Mouse (Mus musculus) forebrain, postnatal 0 days (tissue): ENCODE results near the gene Washc1. TPM values are rescaled to one million over a fixed set of nuclear protein-coding genes. Genes with fewer than 3 reads are reported as not detected.

ENCODE experiments used
- ATAC-seq: fragments of 200-750 bp; cut with Nextera tagmentation; 2 replicates; pipeline ENCODE4 v1.8.0; 2017; ENCODE audit warnings: mild to moderate bottlenecking, moderate library complexity
- DNase-seq: peaks from one replicate; pipeline ENCODE4 v3.0.0-alpha.2; 2015
- H3K27ac ChIP-seq: fragments of 300-500 bp; sonication (generic); 2 replicates; pipeline ENCODE4 v1.5.1; 2014; ENCODE audit warnings: low read depth, mild to moderate bottlenecking, antibody characterized with exemption, low read length, moderate library complexity, mixed read lengths
- H3K27me3 ChIP-seq: fragments of 300-500 bp; sonication (generic); 2 replicates; pipeline ENCODE4 v1.6.1; 2014; ENCODE audit warnings: mild to moderate bottlenecking, low read length, mixed read lengths; ENCODE audit not compliant: insufficient read depth
- H3K36me3 ChIP-seq: fragments of 300-500 bp; sonication (generic); 2 replicates; pipeline ENCODE4 v1.6.1; 2014; ENCODE audit warnings: mild to moderate bottlenecking, moderate library complexity; ENCODE audit not compliant: insufficient read depth
- H3K4me1 ChIP-seq: fragments of 300-500 bp; sonication (generic); 2 replicates; pipeline ENCODE4 v1.6.1; 2014; ENCODE audit warnings: antibody characterized with exemption; ENCODE audit not compliant: insufficient read depth
- H3K4me2 ChIP-seq: fragments of 300-500 bp; sonication (generic); 2 replicates; pipeline ENCODE4 v1.6.1; 2014; ENCODE audit warnings: low read depth, mild to moderate bottlenecking, moderate library complexity
- H3K4me3 ChIP-seq: fragments of 300-500 bp; sonication (generic); 2 replicates; pipeline ENCODE4 v1.5.1; 2014; ENCODE audit warnings: low read depth, low read length, mixed read lengths
- H3K9ac ChIP-seq: fragments of 300-500 bp; sonication (generic); 2 replicates; pipeline ENCODE4 v1.6.1; 2014; ENCODE audit warnings: mild to moderate bottlenecking
- H3K9me3 ChIP-seq: fragments of 300-500 bp; sonication (generic); 2 replicates; pipeline ENCODE4 v1.6.1; 2016; ENCODE audit warnings: low read length
- CTCF ChIP-seq: sonication (generic); IDR thresholded peaks from 2 replicates; pipeline ENCODE4 v1.5.1; 2016; ENCODE audit warnings: antibody characterized with exemption, control low read depth, low read depth
- WGBS: fragments of 180-500 bp; shearing (Covaris S2); extraction: QIAGEN DNeasy Blood & Tissue Kit; methylation state at CpG from one replicate; pipeline ENCODE4 v1.1.7; 2014; 5-methylcytosine and 5-hydroxymethylcytosine counted together
- polyA plus RNA-seq: library from polyadenylated mRNA; unstranded; fragments of >200 nt; fragmentation: Nextera tagmentation; extraction: Ambion mirVana; gene quantifications from 2 replicates; pipeline ENCODE4 v1.2.1, GENCODE M21; 2015
- total RNA-seq: library from RNA; depleted of rRNA; stranded (reverse); fragments of >200 nt; gene quantifications from 2 replicates; pipeline ENCODE4 v1.2.3, GENCODE M21; 2014

The Washc1 gene
- total and polyA plus RNA-seq, 2 experiments from 2014 or later, result 42.0 to 54.6 TPM

DNA sequence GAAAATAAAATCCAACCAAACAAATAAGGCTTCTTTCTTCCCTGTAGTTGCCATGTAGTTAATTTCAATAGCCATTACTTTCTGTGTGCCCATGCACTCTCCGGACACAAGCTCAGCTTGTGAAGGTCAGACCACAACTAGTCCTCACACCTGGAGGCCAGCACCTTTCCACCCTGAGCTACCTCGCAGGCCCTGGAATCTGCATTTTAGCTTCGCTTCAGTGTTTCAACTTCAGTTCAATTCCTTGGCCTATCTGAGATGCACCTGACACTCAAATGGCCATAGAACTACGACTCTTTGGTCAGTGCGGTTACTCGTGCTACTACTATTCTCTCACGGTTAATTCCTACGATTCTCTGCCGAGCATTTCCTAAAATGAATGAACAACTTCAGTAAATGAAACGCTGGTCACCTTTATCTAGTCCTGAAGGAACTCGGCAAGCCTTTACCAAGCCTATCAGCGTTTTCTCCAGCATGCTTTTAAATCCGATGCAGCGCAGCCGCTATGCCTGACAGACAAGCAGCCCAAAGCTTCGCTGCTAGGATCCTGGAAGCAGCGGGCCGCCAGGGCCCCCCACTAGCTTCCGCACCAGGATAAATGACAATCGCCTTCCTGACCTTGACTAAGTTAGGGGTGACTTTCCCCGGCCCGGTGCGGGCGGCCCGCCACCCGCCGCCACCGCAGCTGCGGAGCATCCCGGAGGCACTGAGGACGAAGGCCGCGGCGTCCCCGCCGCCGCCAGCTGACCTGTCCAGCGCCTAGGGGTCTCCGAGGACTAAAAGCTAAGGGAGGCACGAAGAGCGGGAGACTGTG lies 10.6 kb upstream of the Washc1 start:
- H3K4me3 ChIP-seq, result peak overlapping the region; percentile 79
- peak; percentile 38 for ATAC-seq
- 2% methylated on average over 40 of the region's 41 CpGs for WGBS
- no peaks in the 10 kb centered on the region for H3K9me3 ChIP-seq
- TF ChIP-seq CTCF, result no peak
- H3K9ac ChIP-seq, result peak overlapping the region; percentile 97
- no peak for DNase-seq
- H3K4me2 ChIP-seq, result peak overlapping the region; percentile 91
- no peaks in the 10 kb centered on the region for H3K36me3 ChIP-seq
- H3K27ac ChIP-seq, result peak overlapping the region; percentile 92
- H3K4me1 ChIP-seq, result peaks cover 4% of the 10 kb centered on the region; the same call in 1 of the 2 replicates
- H3K27me3 ChIP-seq, result no peaks in the 10 kb centered on the region

DNA sequence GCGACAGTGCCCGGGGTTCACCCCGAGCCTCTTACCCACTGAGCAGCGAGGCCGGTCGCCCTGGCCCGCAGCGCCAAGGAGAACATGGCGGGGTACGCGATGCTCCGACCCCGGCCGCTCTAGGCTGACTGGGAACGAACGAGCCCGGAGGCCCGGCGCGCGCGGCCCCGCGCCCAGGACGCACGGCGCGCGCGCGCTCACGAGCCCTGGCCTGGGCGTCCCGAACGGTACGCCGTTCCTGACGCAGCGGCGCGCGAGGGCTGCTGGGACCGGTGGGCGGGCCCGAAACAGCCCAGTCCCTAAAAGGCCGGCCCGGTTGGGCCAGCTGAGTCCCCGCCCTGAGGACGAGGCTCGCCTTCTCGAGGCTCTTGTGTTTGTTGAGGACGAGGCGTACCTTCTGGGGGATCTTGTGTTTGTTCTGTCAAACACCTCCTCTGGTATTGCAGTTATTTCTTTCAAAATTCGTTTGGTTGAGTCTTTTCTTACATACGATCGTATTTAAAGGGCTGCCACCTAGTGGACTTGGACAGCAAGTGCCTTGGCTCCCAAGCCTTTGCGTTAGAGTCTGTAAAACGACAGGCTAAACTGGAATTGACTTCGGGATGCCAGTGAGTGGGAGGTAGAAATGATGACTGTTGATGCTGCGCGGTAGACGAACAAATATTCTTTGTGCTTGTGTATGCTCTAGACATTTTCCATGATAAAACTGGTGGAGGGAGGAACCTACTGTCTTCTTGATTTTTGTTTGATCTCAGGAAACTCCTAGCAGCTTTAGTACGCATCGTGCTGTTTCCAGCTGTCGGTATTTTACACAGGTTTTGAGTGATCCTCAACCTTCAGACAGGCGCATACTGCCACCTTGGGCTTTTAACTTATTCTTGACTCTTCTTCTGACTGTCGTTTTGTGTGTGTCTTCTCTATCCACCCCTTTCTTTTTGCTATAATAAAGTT lies 9.7 kb upstream of the Washc1 start, which contains the start of gene Ndufv2:
Gene Ndufv2 (minus strand): TSS at position 180 of the 951 bp plus-strand sequence.
- peak within 1 kb of the TSS; percentile 97 for H3K9ac ChIP-seq
- H3K4me2 ChIP-seq, result peak within 1 kb of the TSS; percentile 91
- TF ChIP-seq CTCF, result peak; percentile 91
- no peaks in the 10 kb centered on the region for H3K9me3 ChIP-seq
- DNase-seq, result peak; percentile 99
- ATAC-seq, result peak; percentile 98
- H3K36me3 ChIP-seq, result no peaks in the 10 kb centered on the region
- H3K4me3 ChIP-seq, result peak within 1 kb of the TSS; percentile 79
- WGBS, result 4% methylated on average over 67 of the region's 67 CpGs
- peak within 1 kb of the TSS; percentile 92 for H3K27ac ChIP-seq
- no peaks in the 10 kb centered on the region for H3K27me3 ChIP-seq
- H3K4me1 ChIP-seq, result peaks cover 4% of the 10 kb centered on the region; the same call in 1 of the 2 replicates

DNA sequence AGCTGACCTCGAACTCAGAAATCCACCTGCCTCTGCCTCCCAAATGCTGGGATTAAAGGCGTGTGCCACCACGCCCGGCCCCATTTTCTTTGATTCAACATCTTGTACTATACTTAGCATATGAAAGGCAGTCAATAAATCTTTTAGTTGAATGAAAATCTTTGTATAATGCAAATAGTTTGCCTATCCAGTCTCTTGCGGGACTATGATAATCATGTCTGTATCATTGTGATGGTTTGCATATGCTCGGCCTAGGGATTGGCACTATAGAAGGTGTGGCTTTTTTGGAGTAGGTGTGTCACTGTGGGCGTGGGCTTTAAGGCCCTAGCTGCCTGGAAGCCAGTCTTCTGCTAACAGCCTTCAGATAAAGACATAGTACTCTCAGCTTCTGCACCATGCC lies 7.3 kb upstream of the Washc1 start:
- Histone ChIP-seq H3K4me2 (no peak overlapping the region), H3K9me3 (no peaks in the 10 kb centered on the region), H3K4me1 (peaks cover 4% of the 10 kb centered on the region; the same call in 1 of the 2 replicates), H3K27me3 (no peaks in the 10 kb centered on the region), H3K9ac (no peak overlapping the region), H3K4me3 (no peak overlapping the region), H3K36me3 (no peaks in the 10 kb centered on the region), H3K27ac (no peak overlapping the region)
- WGBS, result 84% methylated on average over 7 of the region's 7 CpGs
- DNase-seq, result no peak
- TF ChIP-seq CTCF, result no peak
- no peak for ATAC-seq

DNA sequence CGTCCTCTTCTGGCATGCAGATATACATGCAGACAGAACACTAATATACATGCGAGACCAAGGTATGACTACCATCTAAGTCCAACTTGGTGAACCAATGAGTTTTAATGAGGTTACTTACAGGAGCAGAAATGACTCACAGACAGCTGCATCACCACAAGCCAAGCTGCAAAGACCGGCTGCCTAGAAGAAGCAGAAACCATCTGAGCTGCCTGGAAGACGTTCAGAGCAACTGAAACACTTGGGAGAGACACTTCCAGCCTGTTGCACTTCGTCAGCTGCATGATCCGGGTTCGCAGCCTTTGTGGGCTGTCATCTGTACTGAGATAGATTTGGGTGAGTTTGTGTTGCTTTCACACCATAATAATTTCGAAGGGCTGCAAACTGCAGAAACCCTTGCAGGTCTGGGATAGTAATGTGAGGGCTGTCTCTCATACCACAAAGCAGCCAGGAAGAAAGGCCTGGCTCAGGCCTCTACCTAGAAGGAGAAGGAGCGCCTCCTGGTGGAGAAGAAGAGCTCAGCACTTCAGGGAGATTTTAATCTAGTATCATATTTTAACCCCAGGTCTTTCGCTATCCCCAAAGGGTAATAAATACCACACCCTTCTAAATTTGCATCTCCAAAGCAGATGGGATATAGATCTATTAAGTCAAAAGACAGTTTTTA lies 4.6 kb upstream of the Washc1 start:
- H3K9me3 ChIP-seq, result no peaks in the 10 kb centered on the region
- peak; percentile 78 for TF ChIP-seq CTCF
- H3K4me1 ChIP-seq, result no peaks in the 10 kb centered on the region
- no peak overlapping the region for H3K4me3 ChIP-seq
- DNase-seq (peak; percentile 74), ATAC-seq (no peak)
- H3K9ac ChIP-seq, result no peak overlapping the region
- WGBS, result 53% methylated on average over 10 of the region's 10 CpGs
- no peak overlapping the region for H3K4me2 ChIP-seq
- H3K27ac ChIP-seq, result no peak overlapping the region
- H3K27me3 ChIP-seq, result no peaks in the 10 kb centered on the region
- no peaks in the 10 kb centered on the region for H3K36me3 ChIP-seq

DNA sequence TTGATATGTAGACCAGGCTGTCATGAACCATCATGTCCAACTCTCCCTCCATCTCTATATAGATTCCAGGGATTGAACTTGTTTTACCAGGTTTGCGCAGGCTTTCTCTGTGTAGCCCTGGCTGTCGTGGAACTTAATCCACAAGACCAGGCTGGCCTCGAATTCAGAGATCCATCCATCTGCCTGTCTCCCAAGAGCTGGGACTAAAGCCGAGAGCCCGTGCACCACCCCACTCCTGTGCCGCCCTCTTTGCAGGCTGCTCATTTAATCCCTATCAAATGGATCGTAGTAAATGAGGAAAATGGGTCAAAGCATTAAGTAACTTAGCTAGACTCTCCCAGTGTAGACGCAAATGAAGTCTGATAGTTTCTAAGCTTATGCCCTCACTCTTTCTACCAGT lies 3.9 kb upstream of the Washc1 start:
- TF ChIP-seq CTCF, result no peak
- ATAC-seq (no peak), DNase-seq (no peak)
- no peak overlapping the region for H3K27ac ChIP-seq
- no peaks in the 10 kb centered on the region for H3K9me3 ChIP-seq
- H3K27me3 ChIP-seq, result no peaks in the 10 kb centered on the region
- H3K4me3 ChIP-seq, result no peak overlapping the region
- WGBS, result 67% methylated on average over 8 of the region's 8 CpGs
- H3K36me3 ChIP-seq, result no peaks in the 10 kb centered on the region
- H3K9ac ChIP-seq, result no peak overlapping the region
- no peaks in the 10 kb centered on the region for H3K4me1 ChIP-seq
- no peak overlapping the region for H3K4me2 ChIP-seq

DNA sequence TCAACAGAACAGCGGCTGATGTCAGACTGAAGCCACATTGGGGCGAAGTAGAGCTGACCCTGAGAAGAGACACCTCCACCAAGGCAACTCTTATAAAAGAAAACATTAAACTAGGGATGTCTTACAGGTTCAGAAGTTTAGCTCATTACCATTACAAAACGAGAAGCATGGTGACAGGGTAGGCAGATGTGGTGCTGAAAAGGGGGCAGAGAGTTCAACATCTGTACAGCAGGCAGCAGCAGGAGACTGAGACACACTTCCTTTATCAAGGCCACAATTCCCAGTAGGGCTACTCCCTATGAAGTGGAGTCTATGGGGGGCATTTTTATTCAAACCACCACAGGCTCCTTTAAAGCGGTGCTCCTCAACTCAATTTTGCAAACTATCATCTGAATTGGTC lies 3.1 kb upstream of the Washc1 start:
- no peak for ATAC-seq

More for the DNA sequence above, 3.1 kb upstream of the Washc1 start:
- Histone ChIP-seq H3K4me2 (no peak overlapping the region), H3K9ac (no peak overlapping the region), H3K4me3 (no peak overlapping the region), H3K4me1 (no peaks in the 10 kb centered on the region), H3K36me3 (no peaks in the 10 kb centered on the region), H3K9me3 (no peaks in the 10 kb centered on the region), H3K27me3 (no peaks in the 10 kb centered on the region), H3K27ac (no peak overlapping the region)
- TF ChIP-seq CTCF, result no peak
- WGBS, result 82% methylated on average over 4 of the region's 4 CpGs
- no peak for DNase-seq
